Mouse (Mus musculus) embryonic facial prominence, embryonic 10.5 days (tissue): ENCODE measurements around the gene Gpc2. TPM values are rescaled to one million over a fixed set of nuclear protein-coding genes. Genes with fewer than 3 reads are reported as not detected.

Experiments used
- DNase-seq: peaks from one replicate; pipeline ENCODE4 v3.0.0-alpha.2; 2017; ENCODE audit warnings: low spot score
- H3K27ac ChIP-seq: fragments of 300-500 bp; sonication (generic); replicated peaks from 2 replicates; pipeline ENCODE4 v1.5.1; 2016; ENCODE audit warnings: mild to moderate bottlenecking
- H3K27me3 ChIP-seq: fragments of 300-500 bp; sonication (generic); replicated peaks from 2 replicates; pipeline ENCODE4 v1.6.1; 2016; ENCODE audit warnings: low read depth, mild to moderate bottlenecking; ENCODE audit not compliant: poor library complexity, severe bottlenecking
- H3K36me3 ChIP-seq: fragments of 300-500 bp; sonication (generic); replicated peaks from 2 replicates; pipeline ENCODE4 v1.6.1; 2016; ENCODE audit warnings: mild to moderate bottlenecking, moderate library complexity
- H3K4me1 ChIP-seq: fragments of 300-500 bp; sonication (generic); 2 replicates; pipeline ENCODE4 v1.6.1; 2016
- H3K4me3 ChIP-seq: fragments of 300-500 bp; sonication (generic); 2 replicates; pipeline ENCODE4 v1.5.1; 2016; ENCODE audit warnings: mild to moderate bottlenecking, moderate library complexity
- H3K9me3 ChIP-seq: fragments of 300-500 bp; sonication (generic); 2 replicates; pipeline ENCODE4 v1.6.1; 2016; ENCODE audit warnings: mild to moderate bottlenecking
- WGBS: fragments of 180-500 bp; shearing (Covaris S2); methylation state at CpG from one replicate; pipeline ENCODE4 v1.1.7; 2016; 5-methylcytosine and 5-hydroxymethylcytosine counted together
- polyA plus RNA-seq: library from polyadenylated mRNA; unstranded; fragments of >200 nt; fragmentation: Nextera tagmentation; extraction: Ambion mirVana; gene quantifications from 2 replicates; pipeline ENCODE4 v1.2.1, GENCODE M21; 2016

The Gpc2 gene
- polyA plus RNA-seq, 1 experiment from 2014 or later, result 48.1 TPM

- WGBS, result 63% methylated on average over 7 of the region's 7 CpGs
- H3K27me3 ChIP-seq, result no peaks in the 10 kb centered on the region
- peaks cover 37% of the 10 kb centered on the region for H3K4me1 ChIP-seq
- H3K36me3 ChIP-seq, result peaks cover 47% of the 10 kb centered on the region
- no peak for DNase-seq
- H3K9me3 ChIP-seq, result no peaks in the 10 kb centered on the region
- H3K27ac ChIP-seq, result no peak overlapping the region
- H3K4me3 ChIP-seq, result 0 out of 2 replicates have a peak overlapping the region, but pooled peaks have one; percentile 13
Observed at GRCm38 (mm10) chr5:138258993-138259392, 20.8 kb downstream of the Gpc2 start.

GRCm38 (mm10) chr5:138258542-138258941, 21.3 kb downstream of the Gpc2 start:
- peaks cover 37% of the 10 kb centered on the region for H3K4me1 ChIP-seq
- 75% methylated on average over 6 of the region's 6 CpGs for WGBS
- no peak overlapping the region for H3K27ac ChIP-seq
- peaks cover 47% of the 10 kb centered on the region for H3K36me3 ChIP-seq
- DNase-seq, result no peak
- no peak overlapping the region for H3K4me3 ChIP-seq
- H3K9me3 ChIP-seq, result no peaks in the 10 kb centered on the region
- H3K27me3 ChIP-seq, result no peaks in the 10 kb centered on the region

- Histone ChIP-seq H3K4me1 (peaks cover 32% of the 10 kb centered on the region), H3K9me3 (no peaks in the 10 kb centered on the region), H3K4me3 (no peak overlapping the region), H3K27ac (no peak overlapping the region), H3K36me3 (peaks cover 47% of the 10 kb centered on the region), H3K27me3 (no peaks in the 10 kb centered on the region)
- WGBS, result 88% methylated on average over 3 of the region's 3 CpGs
- DNase-seq, result no peak
Observed at GRCm38 (mm10) chr5:138258078-138258477, 21.7 kb downstream of the Gpc2 start.

- Histone ChIP-seq H3K4me1 (peaks cover 27% of the 10 kb centered on the region), H3K27ac (no peak overlapping the region), H3K27me3 (no peaks in the 10 kb centered on the region), H3K4me3 (no peak overlapping the region), H3K36me3 (peaks cover 46% of the 10 kb centered on the region), H3K9me3 (no peaks in the 10 kb centered on the region)
- DNase-seq, result no peak
- WGBS, result 93% methylated on average over 4 of the region's 4 CpGs
Observed at GRCm38 (mm10) chr5:138257585-138257978, 22.2 kb downstream of the Gpc2 start.

- no peak for DNase-seq
- Histone ChIP-seq H3K36me3 (peaks cover 41% of the 10 kb centered on the region), H3K27ac (no peak overlapping the region), H3K27me3 (no peaks in the 10 kb centered on the region), H3K4me3 (no peak overlapping the region), H3K4me1 (peaks cover 22% of the 10 kb centered on the region), H3K9me3 (no peaks in the 10 kb centered on the region)
- WGBS, result 88% methylated on average over 10 of the region's 10 CpGs
Observed at GRCm38 (mm10) chr5:138256966-138257584, 22.7 kb downstream of the Gpc2 start.

- Histone ChIP-seq H3K4me1 (peaks cover 14% of the 10 kb centered on the region), H3K9me3 (no peaks in the 10 kb centered on the region), H3K4me3 (peak overlapping the region; percentile 82), H3K36me3 (peaks cover 31% of the 10 kb centered on the region), H3K27ac (peak overlapping the region; percentile 84), H3K27me3 (no peaks in the 10 kb centered on the region)
- 18% methylated on average over 7 of the region's 7 CpGs for WGBS
- DNase-seq, result no peak
Observed at GRCm38 (mm10) chr5:138256094-138256467, 23.7 kb downstream of the Gpc2 start.

- under 1% methylated on average over 38 of the region's 38 CpGs for WGBS
- Histone ChIP-seq H3K27me3 (no peaks in the 10 kb centered on the region), H3K9me3 (no peaks in the 10 kb centered on the region), H3K27ac (peak within 1 kb of the TSS; percentile 84), H3K4me1 (peaks cover 14% of the 10 kb centered on the region), H3K36me3 (peaks cover 26% of the 10 kb centered on the region), H3K4me3 (peak within 1 kb of the TSS; percentile 82)
- DNase-seq, result peak; percentile 92
Observed at GRCm38 (mm10) chr5:138255353-138256093, 24.3 kb downstream of the Gpc2 start, which contains the start of gene Lamtor4. Lamtor4 (plus strand) TSS chr5:138255482.

GRCm38 (mm10) chr5:138253061-138253460, 26.7 kb downstream of the Gpc2 start:
- peaks cover 1% of the 10 kb centered on the region for H3K36me3 ChIP-seq
- WGBS, result 87% methylated on average over 3 of the region's 3 CpGs

GRCm38 (mm10) chr5:138251144-138251543, 28.7 kb downstream of the Gpc2 start:
- Histone ChIP-seq H3K27me3 (no peaks in the 10 kb centered on the region), H3K36me3 (no peaks in the 10 kb centered on the region), H3K4me1 (peaks cover 10% of the 10 kb centered on the region), H3K27ac (no peak overlapping the region), H3K4me3 (no peak overlapping the region), H3K9me3 (no peaks in the 10 kb centered on the region)
- no peak for DNase-seq
- WGBS, result 89% methylated on average over 12 of the region's 12 CpGs

More at GRCm38 (mm10) chr5:138253061-138253460, 26.7 kb downstream of the Gpc2 start:
- Histone ChIP-seq H3K4me1 (peaks cover 14% of the 10 kb centered on the region), H3K4me3 (no peak overlapping the region), H3K27me3 (no peaks in the 10 kb centered on the region), H3K9me3 (no peaks in the 10 kb centered on the region), H3K27ac (no peak overlapping the region)
- no peak for DNase-seq

GRCm38 (mm10) chr5:138241511-138241910, 38.3 kb downstream of the Gpc2 start:
- no peaks in the 10 kb centered on the region for H3K36me3 ChIP-seq
- no peak for DNase-seq
- H3K27me3 ChIP-seq, result no peaks in the 10 kb centered on the region
- no peak overlapping the region for H3K4me3 ChIP-seq
- H3K4me1 ChIP-seq, result no peaks in the 10 kb centered on the region
- 48% methylated on average over 2 of the region's 2 CpGs for WGBS
- no peak overlapping the region for H3K27ac ChIP-seq
- no peaks in the 10 kb centered on the region for H3K9me3 ChIP-seq

- Histone ChIP-seq H3K36me3 (no peaks in the 10 kb centered on the region), H3K4me1 (no peaks in the 10 kb centered on the region), H3K27ac (no peak overlapping the region), H3K4me3 (no peak overlapping the region), H3K27me3 (no peaks in the 10 kb centered on the region), H3K9me3 (no peaks in the 10 kb centered on the region)
- no peak for DNase-seq
Observed at GRCm38 (mm10) chr5:138234224-138234623, 45.6 kb downstream of the Gpc2 start.

GRCm38 (mm10) chr5:138233778-138234177, 46.0 kb downstream of the Gpc2 start:
- no peak for DNase-seq
- Histone ChIP-seq H3K27me3 (no peaks in the 10 kb centered on the region), H3K4me3 (no peak overlapping the region), H3K27ac (no peak overlapping the region), H3K9me3 (no peaks in the 10 kb centered on the region), H3K4me1 (no peaks in the 10 kb centered on the region), H3K36me3 (no peaks in the 10 kb centered on the region)
- 88% methylated on average over 2 of the region's 2 CpGs for WGBS

GRCm38 (mm10) chr5:138229511-138229910, 50.3 kb downstream of the Gpc2 start:
- WGBS, result 96% methylated on average over 3 of the region's 3 CpGs
- DNase-seq, result no peak
- H3K4me1 ChIP-seq, result no peaks in the 10 kb centered on the region
- H3K9me3 ChIP-seq, result no peaks in the 10 kb centered on the region
- no peaks in the 10 kb centered on the region for H3K27me3 ChIP-seq
- H3K4me3 ChIP-seq, result no peak overlapping the region
- H3K36me3 ChIP-seq, result no peaks in the 10 kb centered on the region
- H3K27ac ChIP-seq, result no peak overlapping the region
